Mouse (Mus musculus) spleen, adult 2 months (tissue): Measurements from ENCODE around the gene Actrt2.

Experiments
- CTCF ChIP-seq: fragments of 200-500 bp; IDR thresholded peaks from 2 replicates; pipeline ENCODE4 v1.5.1; 2011; ENCODE audit warnings: mild to moderate bottlenecking, inconsistent platforms; ENCODE audit not compliant: insufficient read depth, insufficient read length, insufficient replicate concordance; ENCODE audit errors: extremely low read depth
- POLR2A ChIP-seq: fragments of 200-500 bp; IDR thresholded peaks from 2 replicates; pipeline ENCODE4 v1.6.1; 2011; ENCODE audit warnings: low read depth, low read length, inconsistent platforms

GRCm38 (mm10) chr4:154634470-154635240 is 33.0 kb downstream of the Actrt2 start:
- no peak for TF ChIP-seq CTCF
- no peak for TF ChIP-seq POLR2A
